Mouse (Mus musculus) cerebellum, adult 2 months (tissue): ENCODE measurements at regions not wholly inside any gene's neighbourhood (a gene's known extent, or its start where the extent isn't known, plus 50 kb on each side); places are given as distances from the start of the nearest gene placed in this dataset.

Experiments used
- DNase-seq, 2 experiments: peaks; one replicate each; pipeline ENCODE4 v3.0.0; 2021
- H3K27ac ChIP-seq: fragments of 200-500 bp; 2 replicates; pipeline ENCODE4 v1.5.1; 2012; ENCODE audit warnings: low read length, control low read depth, inconsistent platforms; ENCODE audit not compliant: insufficient read depth
- H3K27me3 ChIP-seq: fragments of 200-500 bp; 2 replicates; pipeline ENCODE4 v1.6.1; 2012; ENCODE audit warnings: inconsistent platforms, mild to moderate bottlenecking, low read length, moderate library complexity; ENCODE audit not compliant: control insufficient read depth, insufficient read depth
- H3K4me1 ChIP-seq: fragments of 200-500 bp; 2 replicates; pipeline ENCODE4 v1.6.1; 2011; ENCODE audit warnings: low read length; ENCODE audit not compliant: control insufficient read depth, insufficient read depth
- H3K4me3 ChIP-seq: fragments of 200-500 bp; replicated peaks from 2 replicates; pipeline ENCODE3; 2011; ENCODE audit warnings: mild to moderate bottlenecking, low read depth, low read length, control low read depth; ENCODE audit not compliant: insufficient read depth
- CTCF ChIP-seq: fragments of 200-500 bp; IDR thresholded peaks from 2 replicates; pipeline ENCODE4 v1.5.1; 2011; ENCODE audit warnings: low read depth, mild to moderate bottlenecking, control low read depth, low read length, moderate library complexity, borderline replicate concordance; ENCODE audit not compliant: insufficient read depth
- POLR2A ChIP-seq: fragments of 200-500 bp; IDR thresholded peaks from 2 replicates; pipeline ENCODE4 v1.6.1; 2011; ENCODE audit warnings: low read length, control low read depth, borderline replicate concordance; ENCODE audit not compliant: insufficient read depth
- WGBS: fragments of 180-500 bp; shearing (Covaris S2); methylation state at CpG from one replicate; pipeline ENCODE4 v1.1.7; 2018; 5-methylcytosine and 5-hydroxymethylcytosine counted together

GRCm38 (mm10) chr14:45781850-45782249, 123.9 kb upstream of the Ddhd1 start:
- Histone ChIP-seq H3K27me3 (no peaks in the 10 kb centered on the region), H3K27ac (no peak overlapping the region), H3K4me3 (no peak overlapping the region), H3K4me1 (no peaks in the 10 kb centered on the region)
- WGBS, result 85% methylated on average over 6 of the region's 6 CpGs
- DNase-seq, result no peak
- TF ChIP-seq CTCF (no peak), POLR2A (no peak)

GRCm38 (mm10) chr14:45794980-45795379, 137.0 kb upstream of the Ddhd1 start:
- TF ChIP-seq POLR2A (no peak), CTCF (no peak)
- WGBS, result 81% methylated on average over 1 of the region's 1 CpGs
- Histone ChIP-seq H3K27me3 (no peaks in the 10 kb centered on the region), H3K4me3 (no peak overlapping the region), H3K27ac (no peak overlapping the region), H3K4me1 (no peaks in the 10 kb centered on the region)
- no peak for DNase-seq

- 30% methylated on average over 10 of the region's 10 CpGs for WGBS
- no peak overlapping the region for H3K4me3 ChIP-seq
Measured at GRCm38 (mm10) chr14:45796665-45797319, 138.8 kb upstream of the Ddhd1 start.

GRCm38 (mm10) chr14:45797320-45797696, 139.4 kb upstream of the Ddhd1 start:
- H3K27me3 ChIP-seq, result no peaks in the 10 kb centered on the region
- H3K4me3 ChIP-seq, result no peak overlapping the region
- H3K4me1 ChIP-seq, result no peaks in the 10 kb centered on the region
- DNase-seq, result no peak
- TF ChIP-seq POLR2A (no peak), CTCF (no peak)
- WGBS, result 60% methylated on average over 4 of the region's 4 CpGs
- H3K27ac ChIP-seq, result no peak overlapping the region

More at GRCm38 (mm10) chr14:45796665-45797319, 138.8 kb upstream of the Ddhd1 start:
- Histone ChIP-seq H3K27ac (no peak overlapping the region), H3K4me1 (no peaks in the 10 kb centered on the region), H3K27me3 (no peaks in the 10 kb centered on the region)
- TF ChIP-seq POLR2A (no peak), CTCF (no peak)
- no peak for DNase-seq

GRCm38 (mm10) chr14:45799286-45799685, 141.3 kb upstream of the Ddhd1 start:
- WGBS, result 36% methylated on average over 2 of the region's 2 CpGs
- TF ChIP-seq CTCF (no peak), POLR2A (no peak)

GRCm38 (mm10) chr14:45805950-45806349, 148.0 kb upstream of the Ddhd1 start:
- Histone ChIP-seq H3K4me1 (no peaks in the 10 kb centered on the region), H3K27ac (no peak overlapping the region), H3K27me3 (no peaks in the 10 kb centered on the region; the same call in 1 of the 2 replicates), H3K4me3 (no peak overlapping the region)
- no peak for TF ChIP-seq CTCF
- no peak for TF ChIP-seq POLR2A
- DNase-seq, result no peak
- 97% methylated on average over 3 of the region's 3 CpGs for WGBS

More at GRCm38 (mm10) chr14:45799286-45799685, 141.3 kb upstream of the Ddhd1 start:
- no peak overlapping the region for H3K4me3 ChIP-seq
- no peak overlapping the region for H3K27ac ChIP-seq
- H3K27me3 ChIP-seq, result no peaks in the 10 kb centered on the region
- no peaks in the 10 kb centered on the region for H3K4me1 ChIP-seq
- no peak for DNase-seq

- TF ChIP-seq POLR2A (no peak), CTCF (no peak)
- WGBS, result 16% methylated on average over 7 of the region's 7 CpGs
Measured at GRCm38 (mm10) chr14:45806726-45807280, 148.9 kb upstream of the Ddhd1 start.

GRCm38 (mm10) chr14:45807767-45808166, 149.8 kb upstream of the Ddhd1 start:
- DNase-seq, result no peak
- H3K4me1 ChIP-seq, result no peaks in the 10 kb centered on the region
- H3K27me3 ChIP-seq, result no peaks in the 10 kb centered on the region; the same call in 1 of the 2 replicates
- TF ChIP-seq CTCF (no peak), POLR2A (no peak)
- WGBS, result 68% methylated on average over 7 of the region's 7 CpGs
- no peak overlapping the region for H3K4me3 ChIP-seq
- H3K27ac ChIP-seq, result no peak overlapping the region

More at GRCm38 (mm10) chr14:45806726-45807280, 148.9 kb upstream of the Ddhd1 start:
- DNase-seq, result no peak
- no peaks in the 10 kb centered on the region; the same call in 1 of the 2 replicates for H3K27me3 ChIP-seq
- H3K4me1 ChIP-seq, result no peaks in the 10 kb centered on the region
- H3K27ac ChIP-seq, result no peak overlapping the region
- H3K4me3 ChIP-seq, result no peak overlapping the region
